Mouse (Mus musculus) hindbrain, embryonic 14.5 days (tissue): ENCODE measurements at regions not wholly inside any gene's neighbourhood (a gene's known extent, or its start where the extent isn't known, plus 50 kb on each side); places are given as distances from the start of the nearest gene placed in this dataset.

Source experiments
- ATAC-seq: fragments of 200-750 bp; cut with Nextera tagmentation; 2 replicates; pipeline ENCODE4 v1.8.0; 2017; ENCODE audit warnings: moderate number of reproducible peaks, mild to moderate bottlenecking, moderate TSS enrichment, moderate library complexity; ENCODE audit not compliant: low FRiP score
- DNase-seq: peaks from one replicate; pipeline ENCODE4 v3.0.0-alpha.2; 2015; ENCODE audit warnings: low spot score
- H3K27ac ChIP-seq: fragments of 300-500 bp; sonication (generic); 2 replicates; pipeline ENCODE4 v1.5.1; 2014; ENCODE audit warnings: mild to moderate bottlenecking, moderate library complexity
- H3K27me3 ChIP-seq: fragments of 300-500 bp; sonication (generic); 2 replicates; pipeline ENCODE4 v1.6.1; 2014; ENCODE audit warnings: mild to moderate bottlenecking, low read length, mixed read lengths; ENCODE audit not compliant: control insufficient read depth, insufficient read depth
- H3K36me3 ChIP-seq: fragments of 300-500 bp; sonication (generic); replicated peaks from 2 replicates; pipeline ENCODE4 v1.6.1; 2014; ENCODE audit not compliant: control insufficient read depth, insufficient read depth
- H3K4me1 ChIP-seq: fragments of 300-500 bp; sonication (generic); replicated peaks from 2 replicates; pipeline ENCODE4 v1.6.1; 2014; ENCODE audit warnings: antibody characterized with exemption, low read length, mixed read lengths; ENCODE audit not compliant: control insufficient read depth, insufficient read depth
- H3K4me2 ChIP-seq: fragments of 300-500 bp; sonication (generic); replicated peaks from 2 replicates; pipeline ENCODE4 v1.6.1; 2014; ENCODE audit warnings: mild to moderate bottlenecking, moderate library complexity
- H3K4me3 ChIP-seq: fragments of 300-500 bp; sonication (generic); replicated peaks from 2 replicates; pipeline ENCODE4 v1.5.1; 2014; ENCODE audit warnings: mild to moderate bottlenecking, low read length
- H3K9ac ChIP-seq: fragments of 300-500 bp; sonication (generic); 2 replicates; pipeline ENCODE4 v1.6.1; 2014
- H3K9me3 ChIP-seq: fragments of 300-500 bp; sonication (generic); 2 replicates; pipeline ENCODE4 v1.6.1; 2016; ENCODE audit warnings: low read length; ENCODE audit not compliant: control insufficient read depth
- WGBS: fragments of 180-500 bp; shearing (Covaris S2); extraction: QIAGEN DNeasy Blood & Tissue Kit; methylation state at CpG from one replicate; pipeline ENCODE4 v1.1.7; 2014; 5-methylcytosine and 5-hydroxymethylcytosine counted together

- H3K9me3 ChIP-seq: peaks cover 9% of the 10 kb centered on the region
- DNase-seq (peak; percentile 45), ATAC-seq (peak; percentile 71; the same call in 1 of the 2 replicates)
- no peaks in the 10 kb centered on the region for H3K36me3 ChIP-seq
- no peaks in the 10 kb centered on the region for H3K27me3 ChIP-seq
- H3K4me3 ChIP-seq: no peak overlapping the region
- H3K4me1 ChIP-seq: no peaks in the 10 kb centered on the region
- H3K27ac ChIP-seq: no peak overlapping the region
- no peak overlapping the region for H3K4me2 ChIP-seq
- no peak overlapping the region for H3K9ac ChIP-seq
- WGBS: 23% methylated on average over 4 of the region's 4 CpGs
Measured at GRCm38 (mm10) chr1:35469185-35469753, 598.9 kb upstream of the Hs6st1 start.

GRCm38 (mm10) chr1:35478262-35478661 is 589.9 kb upstream of the Hs6st1 start:
- H3K36me3 ChIP-seq: no peaks in the 10 kb centered on the region
- no peak overlapping the region for H3K9ac ChIP-seq
- 84% methylated on average over 1 of the region's 1 CpGs for WGBS
- H3K4me1 ChIP-seq: no peaks in the 10 kb centered on the region
- no peak for ATAC-seq
- no peak for DNase-seq
- H3K27me3 ChIP-seq: no peaks in the 10 kb centered on the region
- H3K9me3 ChIP-seq: peaks cover 11% of the 10 kb centered on the region
- no peak overlapping the region for H3K4me3 ChIP-seq
- no peak overlapping the region for H3K4me2 ChIP-seq
- no peak overlapping the region for H3K27ac ChIP-seq

- 50% methylated on average over 5 of the region's 5 CpGs for WGBS
- no peak overlapping the region for H3K27ac ChIP-seq
- no peak overlapping the region for H3K4me2 ChIP-seq
- DNase-seq: no peak
- H3K27me3 ChIP-seq: no peaks in the 10 kb centered on the region
- H3K9me3 ChIP-seq: no peaks in the 10 kb centered on the region
- H3K4me1 ChIP-seq: 0 out of 2 replicates have a peak, but pooled peaks cover 3% of the 10 kb centered on the region
- peak; percentile 51; the same call in 1 of the 2 replicates for ATAC-seq
- H3K36me3 ChIP-seq: no peaks in the 10 kb centered on the region
- H3K9ac ChIP-seq: no peak overlapping the region
- no peak overlapping the region for H3K4me3 ChIP-seq
Measured at GRCm38 (mm10) chr1:35495963-35496362, 572.2 kb upstream of the Hs6st1 start.

- no peak for ATAC-seq
- no peaks in the 10 kb centered on the region for H3K27me3 ChIP-seq
- no peak overlapping the region for H3K4me2 ChIP-seq
- 78% methylated on average over 5 of the region's 5 CpGs for WGBS
- H3K9me3 ChIP-seq: no peaks in the 10 kb centered on the region
- no peak overlapping the region for H3K9ac ChIP-seq
- no peak overlapping the region for H3K27ac ChIP-seq
- no peak overlapping the region for H3K4me3 ChIP-seq
- H3K36me3 ChIP-seq: no peaks in the 10 kb centered on the region
- H3K4me1 ChIP-seq: no peaks in the 10 kb centered on the region
- no peak for DNase-seq
Measured at GRCm38 (mm10) chr1:35522951-35523350, 545.2 kb upstream of the Hs6st1 start.

- H3K9me3 ChIP-seq: no peaks in the 10 kb centered on the region
- no peaks in the 10 kb centered on the region for H3K36me3 ChIP-seq
- ATAC-seq (no peak), DNase-seq (no peak)
- H3K4me2 ChIP-seq: no peak overlapping the region
- H3K9ac ChIP-seq: no peak overlapping the region
- no peaks in the 10 kb centered on the region for H3K4me1 ChIP-seq
- H3K4me3 ChIP-seq: no peak overlapping the region
- H3K27me3 ChIP-seq: no peaks in the 10 kb centered on the region
- 85% methylated on average over 2 of the region's 2 CpGs for WGBS
- H3K27ac ChIP-seq: no peak overlapping the region
Measured at GRCm38 (mm10) chr1:35523790-35524362, 544.3 kb upstream of the Hs6st1 start.

GRCm38 (mm10) chr1:35524788-35525187 is 543.4 kb upstream of the Hs6st1 start:
- Histone ChIP-seq H3K9ac (no peak overlapping the region), H3K4me2 (no peak overlapping the region), H3K4me3 (no peak overlapping the region), H3K27me3 (no peaks in the 10 kb centered on the region), H3K27ac (no peak overlapping the region), H3K36me3 (no peaks in the 10 kb centered on the region), H3K4me1 (no peaks in the 10 kb centered on the region), H3K9me3 (no peaks in the 10 kb centered on the region)
- WGBS: 51% methylated on average over 5 of the region's 5 CpGs
- ATAC-seq (no peak), DNase-seq (no peak)

GRCm38 (mm10) chr1:35527750-35528476 is 540.3 kb upstream of the Hs6st1 start:
- WGBS: 67% methylated on average over 12 of the region's 12 CpGs
- ATAC-seq: peak; percentile 62
- no peaks in the 10 kb centered on the region for H3K4me1 ChIP-seq

GRCm38 (mm10) chr1:35535470-35535869 is 532.7 kb upstream of the Hs6st1 start:
- Histone ChIP-seq H3K27ac (no peak overlapping the region), H3K9me3 (no peaks in the 10 kb centered on the region), H3K4me3 (no peak overlapping the region), H3K4me1 (no peaks in the 10 kb centered on the region), H3K27me3 (no peaks in the 10 kb centered on the region), H3K36me3 (no peaks in the 10 kb centered on the region), H3K9ac (no peak overlapping the region), H3K4me2 (no peak overlapping the region)
- no peak for ATAC-seq
- DNase-seq: no peak

More at GRCm38 (mm10) chr1:35527750-35528476, 540.3 kb upstream of the Hs6st1 start:
- no peak overlapping the region for H3K4me2 ChIP-seq
- H3K36me3 ChIP-seq: no peaks in the 10 kb centered on the region
- no peak overlapping the region for H3K9ac ChIP-seq
- no peak overlapping the region for H3K4me3 ChIP-seq
- H3K27me3 ChIP-seq: no peaks in the 10 kb centered on the region
- peak; percentile 28 for DNase-seq
- H3K9me3 ChIP-seq: no peaks in the 10 kb centered on the region
- H3K27ac ChIP-seq: no peak overlapping the region

GRCm38 (mm10) chr1:35536276-35536675 is 531.9 kb upstream of the Hs6st1 start:
- 91% methylated on average over 5 of the region's 5 CpGs for WGBS
- no peak overlapping the region for H3K4me3 ChIP-seq

More at GRCm38 (mm10) chr1:35536276-35536675, 531.9 kb upstream of the Hs6st1 start:
- DNase-seq: no peak
- H3K4me2 ChIP-seq: no peak overlapping the region
- H3K36me3 ChIP-seq: no peaks in the 10 kb centered on the region
- H3K9me3 ChIP-seq: no peaks in the 10 kb centered on the region
- no peaks in the 10 kb centered on the region for H3K4me1 ChIP-seq
- no peaks in the 10 kb centered on the region for H3K27me3 ChIP-seq
- no peak overlapping the region for H3K27ac ChIP-seq
- no peak overlapping the region for H3K9ac ChIP-seq
- ATAC-seq: no peak
